Mouse (Mus musculus): ENCODE measurements around the gene Pkn3.
"Not testable (repeated sequence)": the region's sequence is repeated elsewhere in the genome, so short reads cannot be mapped to it uniquely, and the experiment has no call there.

Gene Pkn3

GRCm38 (mm10) chr2:30077502-30078348, at the start of gene Pkn3:
TSS of gene Pkn3 (plus strand) at chr2:30077684.
- DNase-seq (ENCODE audit: low spot score in 2 of 2) = peak; percentile 75 to 83

- peak; percentile 20 for DNase-seq (ENCODE audit: low spot score in 2 of 2)
Observed at GRCm38 (mm10) chr2:30032244-30032846, 45.1 kb upstream of the Pkn3 start.

DNA sequence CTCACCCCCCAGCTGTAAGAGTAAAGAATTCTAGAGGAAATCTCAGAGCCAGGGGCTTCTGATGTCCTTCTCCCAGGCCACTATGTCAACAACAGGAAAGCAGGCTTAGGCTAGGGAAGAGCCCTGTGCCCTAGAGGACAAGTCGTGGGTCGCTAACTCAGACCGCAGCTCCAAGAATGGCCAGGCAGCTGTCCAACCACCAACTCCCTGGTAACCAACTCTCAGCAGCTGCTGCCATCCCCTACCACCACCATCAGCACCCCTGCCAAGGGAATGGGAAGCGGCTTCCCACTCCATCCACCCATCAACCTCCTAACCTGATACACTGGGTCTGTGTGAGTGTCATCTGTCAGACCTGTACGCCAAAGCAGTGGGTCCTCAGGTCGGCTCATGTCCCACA, 44.5 kb upstream of the Pkn3 start:
- DNase-seq (ENCODE audit: low spot score in 2 of 2) = peak in 1 of 2 experiments; percentile 23

DNA sequence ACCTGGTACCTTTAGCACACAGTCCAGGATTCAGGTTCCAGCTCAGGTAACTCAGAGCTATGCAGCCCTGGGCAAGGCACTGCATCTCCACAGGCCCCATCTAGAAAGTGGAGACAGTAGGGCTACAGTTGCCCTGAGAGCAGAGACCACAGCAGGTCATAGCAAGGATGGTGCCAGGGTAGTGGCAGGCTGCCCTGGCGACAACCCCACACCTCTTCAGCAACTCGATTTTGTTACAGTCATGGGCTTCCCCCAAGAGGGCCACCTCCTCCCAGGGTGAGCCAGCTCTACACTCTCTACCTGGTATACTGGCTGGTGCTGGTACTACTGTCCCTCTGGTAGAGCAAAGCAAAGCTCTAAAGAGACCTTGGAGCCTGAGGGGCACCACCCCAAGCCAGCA, 39.7 kb upstream of the Pkn3 start:
- DNase-seq (ENCODE audit: low spot score in 2 of 2) = no peak

GRCm38 (mm10) chr2:30038370-30038769, 39.1 kb upstream of the Pkn3 start:
- no peak for DNase-seq (ENCODE audit: low spot score in 2 of 2)

GRCm38 (mm10) chr2:30039687-30040086, 37.8 kb upstream of the Pkn3 start:
- DNase-seq (ENCODE audit: low spot score in 2 of 2) = no peak

DNA sequence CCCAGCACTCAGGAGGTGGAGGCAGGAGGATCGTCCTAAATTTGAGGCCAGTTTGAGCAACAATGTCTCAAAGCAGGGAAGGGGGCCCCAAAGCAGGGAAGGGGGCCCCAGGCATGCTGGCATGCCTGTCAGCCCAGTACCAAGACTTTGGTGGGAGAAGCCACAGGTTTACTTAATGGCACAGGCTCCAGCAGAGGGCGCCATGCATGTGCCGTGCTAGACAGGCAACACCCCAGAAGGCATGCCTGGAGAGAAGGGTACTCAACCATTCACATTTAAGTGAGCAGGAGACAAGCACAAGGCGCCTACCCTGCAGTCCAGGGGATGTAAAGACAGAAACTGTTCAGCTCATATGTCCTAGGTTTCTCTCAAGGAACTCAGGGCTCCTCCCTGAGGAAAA, 35.0 kb upstream of the Pkn3 start:
- peak; percentile 66 to 76 for DNase-seq (ENCODE audit: low spot score in 2 of 2)

- no peak for DNase-seq (ENCODE audit: low spot score in 2 of 2)
Observed at GRCm38 (mm10) chr2:30044550-30044949, 32.9 kb upstream of the Pkn3 start.

DNA sequence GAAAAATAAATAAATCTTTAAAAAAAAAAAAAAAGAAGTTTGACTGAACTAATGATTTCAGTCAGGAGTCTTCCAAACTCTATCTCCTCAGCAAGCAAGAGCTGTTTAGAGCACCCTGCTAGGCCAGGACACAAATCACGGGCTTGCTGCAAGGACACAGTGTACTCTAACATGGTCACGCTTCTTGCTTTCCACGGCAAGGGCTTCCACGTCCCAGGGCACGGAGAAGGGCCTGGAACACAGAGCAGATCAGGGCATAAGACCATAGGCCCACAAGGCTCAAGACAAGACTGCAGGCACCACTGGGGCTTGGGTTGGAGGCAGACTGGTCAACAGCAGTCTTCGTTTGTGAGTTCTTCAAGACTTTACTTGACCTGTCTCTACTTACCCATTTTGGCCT, 30.4 kb upstream of the Pkn3 start:
- no peak for DNase-seq (ENCODE audit: low spot score in 2 of 2)

GRCm38 (mm10) chr2:30048101-30048501, 29.4 kb upstream of the Pkn3 start:
- no peak for DNase-seq (ENCODE audit: low spot score in 2 of 2)

- peak; percentile 98 for DNase-seq (ENCODE audit: low spot score in 2 of 2)
Observed at GRCm38 (mm10) chr2:30048699-30049388, 28.6 kb upstream of the Pkn3 start, which contains the start of gene Wdr34. TSS of gene Wdr34 (minus strand) at chr2:30048881.

- no peak for DNase-seq (ENCODE audit: low spot score in 2 of 2)
Observed at GRCm38 (mm10) chr2:30049831-30050230, 27.7 kb upstream of the Pkn3 start.

GRCm38 (mm10) chr2:30051992-30052761, 25.3 kb upstream of the Pkn3 start:
- no peak for DNase-seq (ENCODE audit: low spot score in 2 of 2)

DNA sequence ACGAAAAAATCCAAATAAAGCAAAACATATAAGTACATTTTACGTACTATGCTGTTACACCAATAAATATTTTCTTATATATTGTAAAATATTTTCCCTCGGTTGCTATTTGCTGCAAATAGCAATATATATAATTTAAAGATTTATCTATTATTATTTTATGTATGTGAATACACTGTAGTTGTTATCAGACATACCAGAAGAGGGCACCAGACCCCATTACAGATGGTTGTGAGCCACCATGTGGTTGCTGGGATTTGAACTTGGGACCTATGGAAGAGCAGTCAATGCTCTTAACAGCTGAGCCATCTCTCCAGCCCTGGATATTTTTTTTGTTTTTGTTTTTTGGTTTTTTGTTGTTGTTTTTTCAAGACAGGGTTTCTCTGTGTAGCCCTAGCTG, 22.2 kb upstream of the Pkn3 start:
- not testable (repeated sequence) for DNase-seq (ENCODE audit: low spot score in 2 of 2)

DNA sequence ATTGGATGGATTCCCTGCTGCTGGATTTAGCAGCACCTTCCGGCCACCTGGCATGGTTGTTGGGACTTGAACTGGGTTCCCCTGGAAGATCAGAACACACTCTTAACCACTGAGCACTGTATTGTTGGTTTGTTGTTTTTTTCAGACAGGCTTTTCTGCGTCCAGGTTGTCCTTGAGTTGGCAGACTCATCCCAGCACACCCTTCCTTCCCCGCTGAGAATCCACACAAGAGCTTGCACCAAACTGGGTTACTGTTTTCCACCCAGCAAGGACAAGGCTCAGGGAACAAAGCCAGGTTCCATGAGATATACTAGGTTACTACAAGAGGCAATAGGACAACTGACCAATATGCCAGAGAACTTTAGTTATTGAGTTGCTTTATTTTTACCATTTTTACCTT, 20.7 kb upstream of the Pkn3 start:
- no peak for DNase-seq (ENCODE audit: low spot score in 2 of 2)

GRCm38 (mm10) chr2:30057223-30057904, 20.1 kb upstream of the Pkn3 start, which contains the start of gene Set:
TSS of gene Set (plus strand) at chr2:30057378.
- DNase-seq (ENCODE audit: low spot score in 2 of 2) = no peak

- DNase-seq (ENCODE audit: low spot score in 2 of 2) = no peak
Observed at GRCm38 (mm10) chr2:30058418-30058817, 19.1 kb upstream of the Pkn3 start.

DNA sequence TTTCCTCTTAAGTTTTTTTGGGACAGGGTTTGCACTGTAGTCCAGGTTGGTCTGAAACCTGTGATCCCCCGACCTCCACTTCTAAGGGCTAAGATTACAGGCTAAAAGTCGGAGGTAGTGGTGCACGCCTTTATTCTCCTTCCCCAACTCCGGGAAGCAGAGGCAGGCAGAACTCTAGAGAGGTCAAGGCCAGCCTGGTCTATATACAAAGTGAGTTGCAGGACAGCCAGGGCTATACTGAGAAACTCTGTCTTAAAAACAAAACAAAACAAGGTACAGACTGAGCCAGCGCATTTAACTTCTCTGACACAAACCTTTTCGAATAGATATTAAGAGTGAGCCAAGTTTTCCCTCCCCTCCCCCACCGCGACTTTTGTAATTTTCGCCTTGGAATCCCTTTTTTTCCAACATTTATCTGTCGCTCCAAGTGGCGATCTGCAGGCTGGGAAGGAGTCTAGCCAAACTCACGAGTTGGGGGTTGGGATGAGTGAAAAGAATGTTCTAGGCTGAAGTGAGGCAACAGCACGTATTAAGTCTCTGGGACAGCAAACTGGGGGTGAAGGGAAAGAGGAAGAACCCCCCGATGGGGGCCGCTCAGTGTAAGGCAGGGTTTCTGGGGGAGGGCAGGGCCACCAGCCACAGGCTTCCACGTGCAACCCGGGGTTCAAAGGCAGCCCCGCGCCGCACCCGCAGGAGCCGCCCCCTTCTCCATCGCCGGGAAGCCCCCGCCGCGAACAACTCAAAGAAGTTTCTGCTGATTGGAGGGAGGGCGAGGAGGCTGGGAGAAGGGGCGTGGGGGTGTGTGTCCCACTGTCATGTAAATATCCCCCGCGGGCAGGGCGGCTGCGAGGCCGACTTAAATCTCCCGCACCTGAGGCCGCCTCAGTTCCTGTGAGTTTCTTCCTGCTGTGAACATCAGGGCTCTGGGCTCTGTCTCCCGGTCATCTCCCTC, 16.0 kb upstream of the Pkn3 start:
- DNase-seq (ENCODE audit: low spot score in 2 of 2) = no peak

GRCm38 (mm10) chr2:30062249-30063093, 15.0 kb upstream of the Pkn3 start:
- peak; percentile 40 to 43 for DNase-seq (ENCODE audit: low spot score in 2 of 2)
